Mouse (Mus musculus): ENCODE data around the gene Gipc3. TPM values are rescaled to one million over a fixed set of nuclear protein-coding genes. Genes with fewer than 3 reads are reported as not detected.

Gipc3 gene
- polyA plus RNA-seq, 1 experiment from 2014 or later = not detected

DNA sequence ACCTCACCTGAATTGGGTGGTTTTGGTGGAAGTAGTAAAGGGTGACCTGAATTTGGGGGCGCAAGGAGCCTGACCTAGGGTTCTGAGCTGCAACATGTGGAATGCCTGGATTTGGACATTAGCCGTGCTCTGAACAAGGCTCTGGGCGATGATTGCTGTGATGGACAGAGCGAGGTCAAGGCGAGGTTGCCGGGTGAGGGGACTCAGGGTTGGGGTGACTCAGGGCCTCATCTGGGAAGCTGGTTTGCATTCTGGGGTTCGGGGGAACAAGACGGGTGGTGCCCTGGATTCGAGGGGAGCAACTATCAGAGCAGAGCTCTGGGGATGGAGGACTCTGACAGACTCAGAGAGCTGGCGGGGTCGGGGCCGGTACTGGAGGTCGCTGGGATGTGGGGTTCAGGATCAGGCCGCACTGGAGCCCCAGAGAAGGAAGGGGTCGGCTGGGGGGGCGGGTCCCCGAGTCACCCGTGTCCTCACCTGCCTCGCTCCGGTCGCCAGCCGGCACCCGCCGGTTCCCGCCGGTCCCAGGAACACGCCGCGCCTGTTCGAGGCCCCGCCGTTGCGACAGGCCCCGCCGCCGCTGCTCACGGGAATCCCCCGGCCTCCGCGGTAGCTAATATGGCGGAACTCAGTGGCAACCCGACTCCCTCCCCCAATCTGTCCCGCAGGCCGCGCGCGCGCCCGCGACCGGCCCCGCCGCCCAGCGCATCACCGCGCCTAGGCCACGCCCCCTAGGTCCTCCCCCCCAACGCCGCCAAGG is 34.9 kb upstream of the Gipc3 start, which contains the start of gene Fzr1:
Gene Fzr1 (minus strand): TSS at position 724 of the 760 bp plus-strand sequence.
- WGBS = 2% methylated on average over 56 of the region's 59 CpGs
- no peaks in the 10 kb centered on the region for H3K9me3 ChIP-seq (ENCODE audit: control insufficient read depth, low read depth, low read length)
- ATAC-seq (ENCODE audit: insufficient number of reproducible peaks, insufficient read depth, low FRiP score, low read depth) = peak; percentile 30
- peak within 1 kb of the TSS; percentile 89 for H3K9ac ChIP-seq (replicated peaks; ENCODE audit: low read depth, low read length)
- peak within 1 kb of the TSS; percentile 72; the same call in 1 of the 2 replicates for H3K27ac ChIP-seq (ENCODE audit: low read length)
- peaks cover 16% of the 10 kb centered on the region for H3K4me1 ChIP-seq (ENCODE audit: control insufficient read depth, insufficient read depth, low read length)
- peak within 1 kb of the TSS; percentile 79 for H3K4me3 ChIP-seq (ENCODE audit: low read depth, low read length)
- peaks cover 23% of the 10 kb centered on the region; the same call in 1 of the 2 replicates for H3K36me3 ChIP-seq (ENCODE audit: control insufficient read depth, insufficient read depth, low read length)
- no peaks in the 10 kb centered on the region for H3K27me3 ChIP-seq (ENCODE audit: control insufficient read depth, insufficient read depth, low read length)
- peak within 1 kb of the TSS; percentile 79 for H3K4me2 ChIP-seq (replicated peaks; ENCODE audit: low read depth, low read length)

DNA sequence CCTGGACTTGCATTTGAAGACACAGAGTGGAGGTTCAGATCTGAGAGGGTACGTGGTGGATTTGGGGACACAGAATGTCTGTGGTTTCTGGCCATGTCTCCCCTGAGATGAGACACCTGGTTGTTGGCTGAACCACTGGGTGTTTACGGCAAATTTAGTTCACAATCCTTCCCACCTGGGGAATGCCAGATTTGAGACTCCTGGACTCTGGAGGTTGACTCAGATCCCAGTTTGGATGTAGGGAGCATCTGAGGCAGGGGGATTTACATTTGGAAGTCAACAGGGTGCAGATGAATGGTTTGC is 34.2 kb upstream of the Gipc3 start:
- no peak for ATAC-seq (ENCODE audit: insufficient number of reproducible peaks, insufficient read depth, low FRiP score, low read depth)
- Histone ChIP-seq H3K9me3 (ENCODE audit: control insufficient read depth, low read depth, low read length) (no peaks in the 10 kb centered on the region), H3K4me3 (ENCODE audit: low read depth, low read length) (peak overlapping the region; percentile 79), H3K27ac (ENCODE audit: low read length) (no peak overlapping the region), H3K4me2 (replicated peaks; ENCODE audit: low read depth, low read length) (peak overlapping the region; percentile 79), H3K4me1 (ENCODE audit: control insufficient read depth, insufficient read depth, low read length) (peaks cover 16% of the 10 kb centered on the region), H3K9ac (replicated peaks; ENCODE audit: low read depth, low read length) (peak overlapping the region; percentile 89), H3K36me3 (ENCODE audit: control insufficient read depth, insufficient read depth, low read length) (peaks cover 29% of the 10 kb centered on the region; the same call in 1 of the 2 replicates), H3K27me3 (ENCODE audit: control insufficient read depth, insufficient read depth, low read length) (no peaks in the 10 kb centered on the region)
- 28% methylated on average over 2 of the region's 2 CpGs for WGBS

DNA sequence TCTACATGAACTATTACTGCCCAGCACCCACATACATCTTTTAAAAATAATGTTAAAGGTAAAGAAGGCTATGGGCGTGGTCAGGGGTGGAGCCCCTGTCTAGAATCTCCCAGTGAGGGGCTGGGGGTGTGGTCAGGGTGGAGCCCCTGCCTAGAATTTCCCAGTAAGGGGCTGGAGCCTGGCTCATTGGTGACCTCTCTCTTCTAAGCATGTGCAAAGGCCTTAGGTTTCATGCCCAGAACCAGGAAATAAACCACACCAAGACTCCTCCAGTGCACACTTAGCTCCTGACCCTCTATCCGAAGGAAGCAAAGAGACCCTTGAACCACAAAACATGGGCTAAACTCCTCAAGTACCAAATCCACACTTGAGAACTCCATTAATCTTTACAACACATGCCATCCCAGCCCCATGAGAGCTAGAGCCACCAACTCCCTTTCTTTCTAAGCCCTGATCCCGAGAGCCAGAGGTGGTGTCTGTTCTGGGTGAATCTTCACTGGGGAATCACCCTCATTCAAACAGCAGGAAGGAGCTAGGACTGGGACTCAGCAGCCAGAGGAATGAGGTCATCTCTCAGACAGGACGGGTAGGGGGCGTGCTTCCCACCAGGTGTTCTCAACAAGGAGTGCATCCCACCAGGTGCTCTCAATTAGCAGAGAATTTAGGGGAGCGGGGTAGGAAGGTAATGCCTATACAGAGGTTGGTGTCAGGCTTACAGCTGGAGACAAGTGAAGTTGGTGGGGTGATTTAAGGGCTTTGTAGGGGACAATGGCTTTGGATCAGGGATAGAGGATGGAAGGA is 33.7 kb upstream of the Gipc3 start:
- peaks cover 33% of the 10 kb centered on the region; the same call in 1 of the 2 replicates for H3K36me3 ChIP-seq (ENCODE audit: control insufficient read depth, insufficient read depth, low read length)
- WGBS = 36% methylated on average over 6 of the region's 6 CpGs
- peak overlapping the region; percentile 79 for H3K4me3 ChIP-seq (ENCODE audit: low read depth, low read length)
- peak overlapping the region; percentile 89; the same call in 1 of the 2 replicates for H3K9ac ChIP-seq (replicated peaks; ENCODE audit: low read depth, low read length)
- H3K27me3 ChIP-seq (ENCODE audit: control insufficient read depth, insufficient read depth, low read length) = no peaks in the 10 kb centered on the region
- no peak for ATAC-seq (ENCODE audit: insufficient number of reproducible peaks, insufficient read depth, low FRiP score, low read depth)
- H3K4me1 ChIP-seq (ENCODE audit: control insufficient read depth, insufficient read depth, low read length) = peaks cover 16% of the 10 kb centered on the region
- no peak overlapping the region for H3K27ac ChIP-seq (ENCODE audit: low read length)
- H3K9me3 ChIP-seq (ENCODE audit: control insufficient read depth, low read depth, low read length) = no peaks in the 10 kb centered on the region
- H3K4me2 ChIP-seq (replicated peaks; ENCODE audit: low read depth, low read length) = peak overlapping the region; percentile 79

DNA sequence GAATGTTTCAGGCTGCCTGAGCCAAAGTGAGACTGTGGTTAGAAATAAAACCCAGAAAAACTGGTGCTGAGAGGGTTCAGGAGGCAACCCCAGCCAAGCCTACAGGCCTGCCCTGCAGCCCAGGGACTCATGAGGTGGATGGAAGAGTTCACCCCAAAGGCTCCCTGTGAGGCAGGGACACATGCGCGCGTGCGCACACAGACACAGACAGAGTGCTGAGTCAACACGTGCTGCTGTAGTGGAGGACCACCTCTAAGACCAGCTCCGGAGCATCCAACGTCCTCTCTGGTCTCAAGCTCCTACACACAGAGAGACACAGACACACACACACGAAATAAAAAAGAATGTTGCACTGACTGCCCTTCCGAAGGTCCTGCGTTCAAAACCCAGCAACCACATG is 32.3 kb upstream of the Gipc3 start:
- Histone ChIP-seq H3K27me3 (ENCODE audit: control insufficient read depth, insufficient read depth, low read length) (no peaks in the 10 kb centered on the region), H3K4me3 (ENCODE audit: low read depth, low read length) (no peak overlapping the region), H3K4me1 (ENCODE audit: control insufficient read depth, insufficient read depth, low read length) (peaks cover 16% of the 10 kb centered on the region), H3K4me2 (replicated peaks; ENCODE audit: low read depth, low read length) (no peak overlapping the region), H3K9me3 (ENCODE audit: control insufficient read depth, low read depth, low read length) (no peaks in the 10 kb centered on the region), H3K9ac (replicated peaks; ENCODE audit: low read depth, low read length) (no peak overlapping the region), H3K27ac (ENCODE audit: low read length) (no peak overlapping the region), H3K36me3 (ENCODE audit: control insufficient read depth, insufficient read depth, low read length) (peaks cover 45% of the 10 kb centered on the region)
- ATAC-seq (ENCODE audit: insufficient number of reproducible peaks, insufficient read depth, low FRiP score, low read depth) = no peak
- 92% methylated on average over 10 of the region's 10 CpGs for WGBS

DNA sequence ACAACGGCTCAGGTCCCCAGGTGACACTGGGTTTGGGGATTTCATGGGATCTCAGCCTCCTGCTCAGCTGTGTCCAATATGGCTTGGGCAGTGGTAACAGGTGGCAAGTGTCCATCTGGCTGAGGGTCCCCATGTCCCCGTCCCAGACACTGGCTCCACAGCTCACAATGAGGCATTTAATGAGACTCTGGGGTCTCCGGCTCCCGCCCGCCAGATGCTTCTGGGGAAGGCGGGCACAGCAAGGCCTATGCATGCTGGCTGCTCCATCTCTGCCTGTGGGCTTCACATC is 24.1 kb upstream of the Gipc3 start:
- no peaks in the 10 kb centered on the region for H3K9me3 ChIP-seq (ENCODE audit: control insufficient read depth, low read depth, low read length)
- H3K9ac ChIP-seq (replicated peaks; ENCODE audit: low read depth, low read length) = no peak overlapping the region
- no peaks in the 10 kb centered on the region; the same call in 1 of the 2 replicates for H3K27me3 ChIP-seq (ENCODE audit: control insufficient read depth, insufficient read depth, low read length)
- no peak for ATAC-seq (ENCODE audit: insufficient number of reproducible peaks, insufficient read depth, low FRiP score, low read depth)
- no peak overlapping the region for H3K4me2 ChIP-seq (replicated peaks; ENCODE audit: low read depth, low read length)
- H3K27ac ChIP-seq (ENCODE audit: low read length) = no peak overlapping the region
- H3K4me1 ChIP-seq (ENCODE audit: control insufficient read depth, insufficient read depth, low read length) = peaks cover 23% of the 10 kb centered on the region; the same call in 1 of the 2 replicates
- 84% methylated on average over 6 of the region's 6 CpGs for WGBS
- H3K4me3 ChIP-seq (ENCODE audit: low read depth, low read length) = no peak overlapping the region
- H3K36me3 ChIP-seq (ENCODE audit: control insufficient read depth, insufficient read depth, low read length) = peaks cover 57% of the 10 kb centered on the region

DNA sequence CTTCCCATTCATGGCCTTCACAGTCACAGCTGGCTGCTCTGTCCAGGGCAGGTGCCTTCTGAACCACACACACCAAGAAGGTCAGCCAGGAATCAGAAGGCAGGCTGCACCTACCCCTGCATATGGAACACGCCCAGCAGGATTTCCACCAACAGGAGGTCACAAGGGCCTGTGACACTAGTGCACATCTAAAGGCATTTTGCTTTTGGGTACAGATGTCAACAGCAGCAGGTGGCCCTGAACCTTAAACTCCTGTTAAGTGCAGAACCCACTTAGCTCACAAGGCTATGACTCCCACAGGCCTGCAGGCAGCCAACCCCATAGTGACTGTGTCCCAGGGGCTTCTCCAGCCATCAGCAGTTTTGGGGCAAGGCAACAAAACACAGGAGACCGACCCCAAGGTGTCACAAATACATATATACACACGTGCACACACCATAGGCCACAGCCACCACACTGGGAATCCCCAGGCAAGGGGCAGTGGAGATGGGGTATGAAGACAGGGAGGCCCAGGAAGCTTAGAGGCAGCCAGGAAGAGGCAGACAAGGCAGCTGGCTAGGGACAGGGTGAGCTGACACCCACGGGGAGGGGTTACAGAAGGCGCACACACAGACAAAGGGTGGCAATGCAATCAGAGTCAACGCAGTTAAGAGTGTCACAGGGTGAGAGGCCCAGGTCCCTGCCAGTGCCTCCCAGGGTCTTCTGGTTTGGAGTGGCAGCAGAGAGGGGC is 23.6 kb upstream of the Gipc3 start:
- Histone ChIP-seq H3K9me3 (ENCODE audit: control insufficient read depth, low read depth, low read length) (no peaks in the 10 kb centered on the region), H3K9ac (replicated peaks; ENCODE audit: low read depth, low read length) (no peak overlapping the region), H3K4me2 (replicated peaks; ENCODE audit: low read depth, low read length) (no peak overlapping the region), H3K27ac (ENCODE audit: low read length) (no peak overlapping the region), H3K4me1 (ENCODE audit: control insufficient read depth, insufficient read depth, low read length) (peaks cover 23% of the 10 kb centered on the region; the same call in 1 of the 2 replicates), H3K36me3 (ENCODE audit: control insufficient read depth, insufficient read depth, low read length) (peaks cover 53% of the 10 kb centered on the region), H3K4me3 (ENCODE audit: low read depth, low read length) (no peak overlapping the region), H3K27me3 (ENCODE audit: control insufficient read depth, insufficient read depth, low read length) (no peaks in the 10 kb centered on the region; the same call in 1 of the 2 replicates)
- no peak for ATAC-seq (ENCODE audit: insufficient number of reproducible peaks, insufficient read depth, low FRiP score, low read depth)
- 71% methylated on average over 6 of the region's 6 CpGs for WGBS

DNA sequence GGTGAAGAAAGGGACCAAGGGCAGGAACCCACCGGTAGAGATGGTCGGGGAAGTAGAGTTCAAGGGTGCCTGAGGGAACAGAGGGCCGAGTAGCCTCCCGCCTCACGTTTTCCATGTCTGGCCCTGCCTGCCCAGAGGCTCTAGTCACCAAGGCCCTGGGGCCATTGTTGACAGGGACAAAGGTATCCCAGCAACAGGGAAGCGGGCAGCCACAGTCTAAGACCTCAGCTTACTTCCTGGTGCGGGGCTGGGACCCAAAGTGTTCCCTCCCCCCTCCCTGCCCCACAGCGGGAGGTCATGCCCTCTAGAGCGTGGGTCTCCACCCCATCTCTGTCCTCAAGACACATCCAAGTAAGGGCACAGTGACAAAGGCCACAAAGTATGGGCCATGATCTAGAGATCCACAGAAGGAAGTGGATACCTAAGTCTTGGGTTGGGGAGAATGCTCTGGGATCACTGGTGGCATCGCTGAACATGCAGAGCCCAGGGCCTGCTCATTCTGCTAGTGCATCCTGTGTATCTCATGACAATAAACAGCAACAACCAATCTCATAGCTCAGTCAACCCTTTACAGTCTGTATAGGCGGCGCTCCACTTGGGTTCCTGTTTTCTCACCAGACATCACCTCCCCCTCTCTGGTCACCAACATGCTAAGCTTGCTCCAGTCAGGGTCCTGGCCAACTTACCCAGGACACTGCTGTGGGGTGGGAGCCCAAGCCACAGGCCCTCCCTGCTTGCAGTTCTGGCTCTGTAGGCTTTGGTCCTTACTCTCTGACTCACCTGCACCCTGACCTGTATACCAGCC is 22.8 kb upstream of the Gipc3 start, which contains the start of gene 4930404N11Rik:
Gene 4930404N11Rik (minus strand): TSS at position 145 of the 805 bp plus-strand sequence.
- peak within 1 kb of the TSS; percentile 62 for H3K4me2 ChIP-seq (replicated peaks; ENCODE audit: low read depth, low read length)
- H3K9ac ChIP-seq (replicated peaks; ENCODE audit: low read depth, low read length) = peak within 1 kb of the TSS; percentile 25; the same call in 1 of the 2 replicates
- H3K36me3 ChIP-seq (ENCODE audit: control insufficient read depth, insufficient read depth, low read length) = peaks cover 47% of the 10 kb centered on the region
- 30% methylated on average over 12 of the region's 12 CpGs for WGBS
- 0 out of 2 replicates have a peak within 1 kb of the TSS, but pooled peaks have one; percentile 10 for H3K27ac ChIP-seq (ENCODE audit: low read length)
- H3K9me3 ChIP-seq (ENCODE audit: control insufficient read depth, low read depth, low read length) = no peaks in the 10 kb centered on the region
- H3K4me1 ChIP-seq (ENCODE audit: control insufficient read depth, insufficient read depth, low read length) = peaks cover 23% of the 10 kb centered on the region; the same call in 1 of the 2 replicates
- no peak for ATAC-seq (ENCODE audit: insufficient number of reproducible peaks, insufficient read depth, low FRiP score, low read depth)
- peak within 1 kb of the TSS; percentile 29; the same call in 1 of the 2 replicates for H3K4me3 ChIP-seq (ENCODE audit: low read depth, low read length)
- H3K27me3 ChIP-seq (ENCODE audit: control insufficient read depth, insufficient read depth, low read length) = no peaks in the 10 kb centered on the region; the same call in 1 of the 2 replicates
